ENCODE assay signal across 8 mouse cellular contexts in the genomic region with DNA sequence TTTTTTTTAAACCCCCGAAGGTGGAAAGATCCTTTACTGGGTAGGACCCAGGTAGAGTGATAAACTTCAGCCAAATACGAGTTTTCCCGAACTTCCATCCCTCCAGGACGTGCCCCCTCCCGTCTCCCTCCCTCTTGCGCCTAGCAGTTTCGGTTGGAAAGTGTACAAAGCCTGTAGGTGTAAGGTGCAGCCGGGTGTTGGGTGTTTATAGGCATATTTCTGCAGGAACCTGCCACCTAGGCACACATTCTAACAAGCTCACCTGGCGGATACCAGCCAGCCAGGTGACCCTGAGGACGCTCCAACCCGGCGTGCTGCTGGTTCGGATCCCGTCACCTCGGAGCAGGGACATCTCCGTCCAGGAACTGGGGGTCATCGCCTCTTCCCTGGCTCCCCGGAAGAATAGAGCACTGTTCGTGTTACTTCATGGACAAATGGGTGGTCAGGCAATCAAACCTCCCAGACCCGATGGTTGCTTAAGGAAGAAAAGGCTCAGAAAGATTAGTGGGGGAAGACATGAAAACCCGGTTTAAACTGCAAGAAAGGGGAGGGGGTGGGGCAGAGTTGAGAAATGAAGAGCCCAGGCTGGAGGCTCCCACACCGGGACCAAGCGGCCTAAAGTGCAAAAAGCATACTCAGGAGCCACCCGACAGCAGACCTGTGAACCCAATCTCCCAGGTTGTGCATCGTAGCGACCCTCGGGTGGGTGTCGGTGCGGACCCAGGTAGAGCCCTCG. TPM values are rescaled to one million over a fixed set of nuclear protein-coding genes. Genes with fewer than 3 reads are reported as not detected.
A peak's percentile ranks its signal among the peaks of the same experiment; 100 is the strongest.
DNase-seq lines count a peak whose midpoint lies in the region; ATAC-seq and TF ChIP-seq lines count a peak whose summit lies in the region.

No protein-coding gene starts in this region.

- peaks cover 7% of the 10 kb centered on the region; the same call in 1 of the 2 replicates for H3K4me1 ChIP-seq in spleen, adult 2 months (ENCODE audit: control insufficient read depth, insufficient read depth, insufficient read length)
- H3K4me1 ChIP-seq in embryonic facial prominence, embryonic 12.5 days = peaks cover 32% of the 10 kb centered on the region
- peaks cover 25% of the 10 kb centered on the region for H3K4me1 ChIP-seq in hindbrain, postnatal 0 days (ENCODE audit: insufficient read depth, low read length)
- peaks cover 57% of the 10 kb centered on the region for H3K4me1 ChIP-seq in midbrain, embryonic 10.5 days

- TF ChIP-seq POLR2A in spleen, adult 2 months (IDR thresholded peaks at IDR 0.05; ENCODE audit: low read depth, low read length) = no peak

- no peaks in the 10 kb centered on the region for H3K9me3 ChIP-seq in embryonic facial prominence, embryonic 12.5 days
- H3K9me3 ChIP-seq in hindbrain, postnatal 0 days (ENCODE audit: low read length) = no peaks in the 10 kb centered on the region
- no peaks in the 10 kb centered on the region for H3K9me3 ChIP-seq in midbrain, embryonic 10.5 days (replicated peaks)

- peak overlapping the region; percentile 55 for H3K4me3 ChIP-seq in spleen, adult 2 months (ENCODE audit: extremely low read depth, insufficient read depth, insufficient read length)
- peak overlapping the region; percentile 85 for H3K4me3 ChIP-seq in embryonic facial prominence, embryonic 12.5 days
- peak overlapping the region; percentile 61 for H3K4me3 ChIP-seq in hindbrain, postnatal 0 days (ENCODE audit: low read length)
- H3K4me3 ChIP-seq in midbrain, embryonic 10.5 days = peak overlapping the region; percentile 95

- H3K27ac ChIP-seq in spleen, adult 2 months (ENCODE audit: insufficient read depth, low read length) = peak overlapping the region; percentile 78
- peak overlapping the region; percentile 95 for H3K27ac ChIP-seq in embryonic facial prominence, embryonic 12.5 days
- H3K27ac ChIP-seq in hindbrain, postnatal 0 days = no peak overlapping the region
- H3K27ac ChIP-seq in midbrain, embryonic 10.5 days (replicated peaks) = peak overlapping the region; percentile 98

- peak overlapping the region; percentile 78 for H3K4me2 ChIP-seq in embryonic facial prominence, embryonic 12.5 days (replicated peaks)
- peak overlapping the region; percentile 88 for H3K4me2 ChIP-seq in hindbrain, postnatal 0 days (ENCODE audit: low read depth, low read length)

- H3K27me3 ChIP-seq in spleen, adult 2 months (ENCODE audit: control insufficient read depth, insufficient read depth, low read length) = peaks cover 6% of the 10 kb centered on the region; the same call in 1 of the 2 replicates
- H3K27me3 ChIP-seq in embryonic facial prominence, embryonic 12.5 days = no peaks in the 10 kb centered on the region
- peaks cover 29% of the 10 kb centered on the region for H3K27me3 ChIP-seq in hindbrain, postnatal 0 days (ENCODE audit: insufficient read depth, low read length)
- H3K27me3 ChIP-seq in midbrain, embryonic 10.5 days (ENCODE audit: low read depth, poor library complexity, severe bottlenecking) = peaks cover 53% of the 10 kb centered on the region

- no peaks in the 10 kb centered on the region for H3K36me3 ChIP-seq in spleen, adult 2 months (ENCODE audit: control insufficient read depth, insufficient read depth, low read length)
- no peaks in the 10 kb centered on the region for H3K36me3 ChIP-seq in embryonic facial prominence, embryonic 12.5 days
- no peaks in the 10 kb centered on the region for H3K36me3 ChIP-seq in hindbrain, postnatal 0 days (ENCODE audit: insufficient read depth, low read length)
- peaks cover 3% of the 10 kb centered on the region; the same call in 1 of the 2 replicates for H3K36me3 ChIP-seq in midbrain, embryonic 10.5 days

- H3K9ac ChIP-seq in embryonic facial prominence, embryonic 12.5 days = peak overlapping the region; percentile 49
- no peak overlapping the region for H3K9ac ChIP-seq in hindbrain, postnatal 0 days (replicated peaks; ENCODE audit: low read length)

- ATAC-seq in embryonic facial prominence, embryonic 12.5 days (ENCODE audit: insufficient number of reproducible peaks, insufficient read depth, low FRiP score, low TSS enrichment) = no peak
- no peak for ATAC-seq in hindbrain, postnatal 0 days

- WGBS in spleen, adult 2 months = 1% methylated on average over 30 of the region's 30 CpGs
- WGBS in embryonic facial prominence, embryonic 12.5 days = under 1% methylated on average over 30 of the region's 30 CpGs
- 2% methylated on average over 30 of the region's 30 CpGs for WGBS in hindbrain, postnatal 0 days
- under 1% methylated on average over 30 of the region's 30 CpGs for WGBS in midbrain, embryonic 10.5 days

- TF ChIP-seq CTCF in spleen, adult 2 months (IDR thresholded peaks at IDR 0.05; ENCODE audit: extremely low read depth, insufficient read depth, insufficient read length, insufficient replicate concordance) = no peak
- TF ChIP-seq CTCF in hindbrain, postnatal 0 days (IDR thresholded peaks at IDR 0.05; ENCODE audit: low read depth) = no peak

- peak in 1 of 2 experiments; percentile 15 for DNase-seq in spleen, adult 2 months (ENCODE audit: low read depth in 1 of 2, low spot score in 2 of 2)
- no peak for DNase-seq in spleen, adult 18-20 months
- no peak for DNase-seq in hindbrain, postnatal 0 days (ENCODE audit: low spot score)
- DNase-seq in midbrain, embryonic 10.5 days (ENCODE audit: low spot score) = peak; percentile 56
- no peak for DNase-seq in urinary bladder, postnatal 4 days (ENCODE audit: low spot score in 2 of 2)
- no peak for DNase-seq in adipocyte (ENCODE audit: low spot score)
- DNase-seq in frontal cortex, postnatal 36 days (ENCODE audit: low spot score in 2 of 2) = no peak

RNA-seq across cellular contexts. Expression of a gene that starts 2.1 kb away (rescaled TPM):
- 47.7 and 55.7 TPM in 2 replicates for polyA plus RNA-seq in spleen, adult 2 months (2012; rRNA removed)
- polyA plus RNA-seq in embryonic facial prominence, embryonic 12.5 days (2016; fragmentation: Nextera tagmentation; extraction: Ambion mirVana) = 846 and 908 TPM in 2 replicates
- 22.3 and 27.1 TPM in 2 replicates for total RNA-seq in hindbrain, postnatal 0 days (2014; rRNA removed)
- polyA plus RNA-seq in hindbrain, postnatal 0 days (2015; fragmentation: Nextera tagmentation; extraction: Ambion mirVana) = 229 and 263 TPM in 2 replicates
- 1,714 and 1,799 TPM in 2 replicates for polyA plus RNA-seq in midbrain, embryonic 10.5 days (2016; fragmentation: Nextera tagmentation; extraction: Ambion mirVana)

RNA-seq across cellular contexts. Expression of a gene that starts 44.8 kb away (rescaled TPM):
- polyA plus RNA-seq in spleen, adult 2 months (2012; rRNA removed) = 1.5 and 1.7 TPM in 2 replicates
- polyA plus RNA-seq in embryonic facial prominence, embryonic 12.5 days (2016; fragmentation: Nextera tagmentation; extraction: Ambion mirVana) = 4.2 and 4.3 TPM in 2 replicates
- 6.6 and 7.7 TPM in 2 replicates for total RNA-seq in hindbrain, postnatal 0 days (2014; rRNA removed)
- 4.9 and 5.2 TPM in 2 replicates for polyA plus RNA-seq in hindbrain, postnatal 0 days (2015; fragmentation: Nextera tagmentation; extraction: Ambion mirVana)
- polyA plus RNA-seq in midbrain, embryonic 10.5 days (2016; fragmentation: Nextera tagmentation; extraction: Ambion mirVana) = 6.8 and 8.7 TPM in 2 replicates
